Mouse (Mus musculus) left cerebral cortex, postnatal 25 days (tissue): ENCODE results near the gene D10Jhu81e. TPM values are rescaled to one million over a fixed set of nuclear protein-coding genes. Genes with fewer than 3 reads are reported as not detected.
A peak's percentile ranks its signal among the peaks of the same experiment; 100 is the strongest.

Experiments used
- DNase-seq, 2 experiments: peaks; one replicate each; pipeline ENCODE4 v3.0.0; 2022; ENCODE audit warnings: low spot score in 2 of 2, mixed read lengths in 1 of 2
- intact Hi-C: fragments of 180-260 bp; cut with DNase I; formaldehyde crosslinking; loops from one replicate; pipeline ENCODE4 v1.15.1; 2025
- total RNA-seq, 2 experiments: library from RNA; stranded (reverse); gene quantifications; 2 replicates each; pipeline ENCODE4 v1.2.3; 2021

The D10Jhu81e gene
- total RNA-seq, 2 experiments from 2014 or later, result 106 to 109 TPM

DNA sequence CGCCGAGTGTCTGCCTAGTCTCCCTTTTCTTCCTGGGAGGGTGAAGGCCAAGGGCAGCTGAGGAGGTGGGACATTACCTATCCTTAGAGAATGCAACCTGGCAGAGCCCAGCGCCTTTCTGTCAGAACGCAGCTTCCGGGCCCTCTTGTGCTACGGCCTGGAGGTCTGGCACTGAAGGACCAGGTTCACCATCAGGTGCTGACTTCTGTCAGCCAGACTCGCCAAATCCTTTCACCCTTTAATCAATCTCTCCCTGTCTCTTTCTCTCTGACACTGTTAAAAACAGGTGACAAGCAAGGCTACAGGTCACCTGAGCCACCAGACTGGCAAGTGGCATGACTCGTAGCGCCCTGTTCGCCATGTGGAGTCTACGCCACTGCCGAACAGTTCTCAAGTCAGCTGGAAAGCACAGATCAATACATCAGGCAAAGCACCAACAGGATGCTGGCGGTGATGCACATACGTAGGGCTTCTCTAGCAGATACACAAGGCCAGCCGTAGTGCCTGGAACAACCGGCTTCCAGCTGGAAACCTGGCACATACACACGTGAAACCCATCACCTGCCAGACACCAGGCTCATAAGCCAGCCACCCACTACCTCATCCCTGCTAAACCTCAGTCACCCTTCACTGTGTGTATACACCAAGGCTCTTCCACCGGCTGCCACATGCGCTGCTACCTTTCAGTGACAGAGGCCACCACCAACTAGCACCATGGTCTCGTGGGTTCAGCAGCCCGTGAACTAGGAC is 4.2 kb downstream of the D10Jhu81e start:
- DNase-seq, result no peak
- intact Hi-C loops, result no loop called here

DNA sequence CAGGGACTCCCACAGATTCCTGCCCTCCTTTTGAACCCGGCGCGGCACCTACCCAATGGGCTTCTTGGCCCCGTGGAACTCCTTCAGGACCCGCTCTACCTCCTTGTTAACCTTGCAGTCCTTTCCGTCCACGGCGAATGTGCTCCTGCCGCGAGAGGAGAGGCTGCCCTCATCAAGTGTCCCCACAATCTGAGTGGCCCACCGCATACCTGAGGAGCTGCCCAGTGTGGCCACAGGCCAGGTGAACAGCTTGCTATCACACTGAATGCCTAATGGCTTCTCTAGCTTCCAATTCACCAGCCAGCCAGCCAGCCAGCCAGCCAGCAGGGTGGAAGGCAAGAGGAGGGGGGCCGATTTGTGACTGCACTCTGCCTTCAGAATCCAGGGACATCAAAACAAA is 4.8 kb downstream of the D10Jhu81e start:
- intact Hi-C loops, result no loop called here
- no peak for DNase-seq

DNA sequence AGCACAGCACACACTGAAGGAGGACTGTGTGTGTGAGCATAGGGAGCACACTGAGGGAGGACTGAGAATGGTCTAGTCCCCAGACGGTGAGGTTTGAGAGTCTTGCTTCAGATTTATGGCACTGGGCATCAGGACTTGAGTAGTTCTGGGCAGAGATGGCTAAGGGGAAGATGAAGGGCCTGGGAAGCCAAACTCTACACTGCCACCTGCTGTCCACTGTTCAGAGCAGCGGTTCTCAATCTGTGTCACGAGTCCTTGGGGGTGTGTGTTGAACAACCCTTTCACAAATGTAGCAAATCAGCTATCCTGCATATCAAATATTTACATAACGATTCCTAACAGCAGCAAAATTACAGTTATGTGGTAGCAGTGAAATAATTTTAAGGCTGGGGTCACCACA is 5.7 kb downstream of the D10Jhu81e start:
- peak; percentile 65 to 74 for DNase-seq
- intact Hi-C loops, result no loop called here

DNA sequence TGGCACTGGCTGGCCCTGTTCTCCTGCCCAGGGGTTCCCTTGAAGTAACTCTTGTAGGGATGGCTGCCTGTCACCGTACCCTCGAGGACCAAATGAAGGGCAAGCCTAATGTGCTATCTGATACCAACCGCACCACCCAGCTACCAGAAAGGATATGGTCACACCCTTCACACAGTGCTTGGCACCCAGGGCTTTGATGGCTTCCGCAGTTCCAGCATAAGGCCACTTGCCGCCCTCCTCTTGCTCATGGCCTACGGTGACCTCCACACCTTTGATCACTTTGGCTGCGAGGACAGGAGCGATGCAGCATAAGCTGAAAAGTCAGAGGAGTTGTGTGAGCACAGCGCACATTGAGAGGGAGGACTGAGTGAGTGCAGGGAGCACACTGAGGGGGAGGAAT is 6.3 kb downstream of the D10Jhu81e start:
- intact Hi-C loops, result no loop called here

DNA sequence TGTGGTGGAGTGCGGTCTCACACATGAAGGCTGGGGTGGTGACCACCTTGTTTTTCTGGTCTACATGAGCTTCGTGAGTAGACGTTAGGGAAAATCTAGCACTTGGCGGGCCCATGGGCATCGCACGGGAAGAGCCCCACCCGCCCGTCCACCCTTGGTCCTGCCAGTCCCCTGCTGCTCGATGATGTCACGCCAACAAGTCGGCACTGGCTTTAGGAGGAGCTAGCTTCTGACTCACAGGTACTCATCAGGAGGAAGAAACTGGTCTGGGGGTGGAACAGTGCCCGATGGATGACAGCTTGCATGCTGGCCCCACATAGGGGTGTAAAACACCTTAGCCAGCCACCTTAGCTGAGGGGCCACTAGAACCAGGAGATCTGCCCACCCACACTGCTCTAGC is 6.9 kb downstream of the D10Jhu81e start:
- intact Hi-C loops, result no loop called here

More for the DNA sequence above, 6.3 kb downstream of the D10Jhu81e start:
- DNase-seq, result no peak

DNA sequence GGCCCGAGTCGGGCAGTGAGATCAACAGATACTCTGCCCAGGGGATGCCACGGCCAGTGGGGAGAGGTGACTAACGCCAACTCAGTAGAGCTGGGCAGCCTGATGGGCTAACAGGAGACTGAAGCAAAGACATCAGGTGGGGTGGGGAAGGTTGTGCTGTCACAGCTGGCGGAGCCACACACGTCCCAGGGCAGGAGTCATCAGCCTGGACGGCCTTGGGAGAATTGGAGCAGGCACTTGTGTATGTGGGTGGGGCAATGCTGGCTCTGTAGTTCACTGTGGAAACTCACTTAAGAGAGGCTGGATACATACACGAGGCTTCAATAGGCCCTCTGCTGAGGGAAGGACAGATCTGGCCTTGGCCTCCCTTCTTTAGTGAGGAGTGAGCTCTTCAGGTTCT is 8.5 kb downstream of the D10Jhu81e start:
- no peak for DNase-seq

More for the DNA sequence above, 6.9 kb downstream of the D10Jhu81e start:
- DNase-seq, result no peak

DNA sequence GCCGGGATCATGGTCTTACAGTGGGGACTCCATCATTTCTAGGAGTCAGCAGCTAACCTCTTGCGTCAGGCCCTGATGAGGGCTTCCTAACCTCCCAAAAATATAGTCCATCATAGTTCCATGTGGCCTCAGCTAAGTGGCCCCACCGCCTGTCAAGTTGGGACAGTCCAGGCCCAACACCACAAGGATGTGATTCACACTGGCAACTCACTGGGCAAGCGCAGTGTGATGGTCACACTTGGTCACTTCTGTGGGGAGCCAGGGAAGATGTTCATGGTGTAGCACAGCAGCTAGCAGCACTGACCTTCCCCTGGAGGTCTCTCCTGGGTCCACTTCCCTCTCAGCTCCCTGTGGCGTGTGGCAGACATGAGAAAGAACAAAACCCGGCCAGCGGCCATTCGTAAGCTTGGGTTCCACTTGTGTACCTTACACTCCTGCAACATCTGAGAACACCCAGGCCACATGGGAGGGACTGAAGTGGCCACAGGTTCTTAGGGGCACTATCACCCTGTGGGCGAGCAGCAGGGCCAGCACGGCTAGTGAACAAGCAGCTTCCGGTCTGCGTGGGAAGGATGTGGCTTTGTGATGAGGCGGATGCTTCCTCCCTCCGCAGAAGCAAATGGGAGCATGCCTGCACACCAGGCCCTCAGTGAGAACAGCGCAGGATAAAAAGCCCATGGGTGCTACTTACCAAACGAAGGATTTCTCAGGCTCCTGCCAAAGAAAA is 9.1 kb downstream of the D10Jhu81e start:
- intact Hi-C loops, result loop anchor here (1.0 kb wide), 2 partner anchors 91 to 129 kb away; partner anchors contain the start of gene Icosl
- no peak for DNase-seq

More for the DNA sequence above, 8.5 kb downstream of the D10Jhu81e start:
- intact Hi-C loops, result no loop called here

DNA sequence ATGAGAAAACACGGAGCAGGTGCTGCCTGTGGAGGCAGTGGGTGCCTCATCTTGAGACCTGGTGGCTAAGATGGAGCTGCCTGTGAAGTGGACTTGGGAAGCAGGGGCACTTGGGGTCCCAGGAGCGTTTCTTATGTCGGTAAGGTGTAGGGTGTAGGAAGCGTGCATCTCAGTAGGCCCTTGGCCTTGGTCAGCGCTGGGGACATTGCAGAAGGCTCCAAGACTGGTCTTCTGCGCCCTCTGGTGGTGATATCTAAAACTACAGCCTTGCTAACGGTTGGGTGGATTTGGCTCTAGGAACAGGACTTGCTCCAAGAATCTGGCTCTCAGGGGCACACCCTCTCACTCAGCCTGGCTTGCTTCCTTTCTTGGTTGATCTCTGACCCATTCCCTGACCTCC is 9.7 kb downstream of the D10Jhu81e start:
- intact Hi-C loops, result loop anchor here (1.0 kb wide), 2 partner anchors 91 to 129 kb away; partner anchors contain the start of gene Icosl
- DNase-seq, result peak; percentile 86 to 88

DNA sequence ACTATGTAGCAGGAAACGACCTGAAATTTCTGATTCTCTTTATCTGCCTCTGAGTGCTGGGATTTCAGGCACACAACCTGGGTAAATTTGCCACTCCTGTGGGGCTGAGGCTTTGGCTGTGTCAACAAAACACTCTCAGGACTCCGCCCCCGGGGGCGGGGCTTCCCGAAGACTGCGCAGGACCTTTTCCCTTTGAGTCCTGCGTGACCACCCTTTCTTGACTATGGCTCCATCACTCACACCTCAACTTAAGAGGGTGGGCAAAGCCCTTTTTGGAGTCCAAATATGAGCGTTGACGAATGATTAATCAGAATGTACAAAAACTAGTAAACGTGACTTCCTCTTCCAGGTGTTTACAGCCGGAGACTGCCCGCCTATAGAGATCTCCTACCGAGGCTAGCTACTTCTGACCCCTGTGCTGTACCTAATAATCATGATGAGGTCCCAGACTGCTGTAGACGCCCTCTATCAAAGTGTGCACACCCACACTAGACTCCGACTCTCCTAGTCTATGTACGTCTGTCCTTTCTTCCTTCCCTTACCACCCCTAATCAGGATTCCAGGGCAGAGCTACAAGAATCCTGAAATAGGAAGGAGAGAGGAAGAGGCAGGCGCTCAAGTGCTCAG is 10.2 kb downstream of the D10Jhu81e start:
- intact Hi-C loops, result no loop called here
- peak; percentile 51 to 52 for DNase-seq

DNA sequence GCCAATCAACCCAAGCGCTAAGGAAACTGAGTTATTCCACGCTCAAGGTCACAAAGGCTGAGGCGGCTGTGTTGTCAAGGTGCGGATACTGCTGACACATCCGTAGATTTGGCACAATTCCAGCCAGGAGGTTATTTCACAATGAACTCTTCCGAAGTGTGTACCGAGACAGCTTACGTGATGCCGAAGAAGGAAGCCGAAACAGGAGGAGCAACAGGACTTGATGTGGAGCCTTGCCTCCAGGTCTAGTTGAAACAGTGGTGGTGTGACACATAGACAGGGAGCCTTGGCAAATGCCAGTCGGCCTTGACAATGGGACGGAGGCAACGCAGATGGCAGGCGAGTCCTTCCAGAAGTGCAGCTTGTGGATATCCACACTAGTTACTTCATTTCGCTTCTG is 11.5 kb downstream of the D10Jhu81e start:
- no peak for DNase-seq
- intact Hi-C loops, result no loop called here

DNA sequence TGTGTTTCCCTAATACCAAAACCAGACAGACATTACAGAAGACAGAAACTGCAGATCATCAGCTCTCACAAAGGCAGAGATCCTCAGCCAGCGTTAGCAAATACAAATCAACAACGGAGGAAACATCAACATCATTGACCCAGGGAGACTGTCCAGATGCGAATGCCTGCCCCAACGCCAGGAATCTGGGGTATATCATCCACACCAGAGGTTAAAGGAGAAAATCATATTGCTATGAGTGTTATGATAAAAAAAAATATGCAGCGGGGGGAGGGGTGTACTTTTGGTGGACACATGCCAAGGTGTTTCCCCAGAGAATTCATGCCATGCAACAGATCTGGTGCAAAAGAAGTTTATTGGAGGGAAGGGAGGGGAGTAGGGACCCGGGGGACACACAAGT is 12.7 kb downstream of the D10Jhu81e start:
- no peak for DNase-seq
- intact Hi-C loops, result no loop called here

DNA sequence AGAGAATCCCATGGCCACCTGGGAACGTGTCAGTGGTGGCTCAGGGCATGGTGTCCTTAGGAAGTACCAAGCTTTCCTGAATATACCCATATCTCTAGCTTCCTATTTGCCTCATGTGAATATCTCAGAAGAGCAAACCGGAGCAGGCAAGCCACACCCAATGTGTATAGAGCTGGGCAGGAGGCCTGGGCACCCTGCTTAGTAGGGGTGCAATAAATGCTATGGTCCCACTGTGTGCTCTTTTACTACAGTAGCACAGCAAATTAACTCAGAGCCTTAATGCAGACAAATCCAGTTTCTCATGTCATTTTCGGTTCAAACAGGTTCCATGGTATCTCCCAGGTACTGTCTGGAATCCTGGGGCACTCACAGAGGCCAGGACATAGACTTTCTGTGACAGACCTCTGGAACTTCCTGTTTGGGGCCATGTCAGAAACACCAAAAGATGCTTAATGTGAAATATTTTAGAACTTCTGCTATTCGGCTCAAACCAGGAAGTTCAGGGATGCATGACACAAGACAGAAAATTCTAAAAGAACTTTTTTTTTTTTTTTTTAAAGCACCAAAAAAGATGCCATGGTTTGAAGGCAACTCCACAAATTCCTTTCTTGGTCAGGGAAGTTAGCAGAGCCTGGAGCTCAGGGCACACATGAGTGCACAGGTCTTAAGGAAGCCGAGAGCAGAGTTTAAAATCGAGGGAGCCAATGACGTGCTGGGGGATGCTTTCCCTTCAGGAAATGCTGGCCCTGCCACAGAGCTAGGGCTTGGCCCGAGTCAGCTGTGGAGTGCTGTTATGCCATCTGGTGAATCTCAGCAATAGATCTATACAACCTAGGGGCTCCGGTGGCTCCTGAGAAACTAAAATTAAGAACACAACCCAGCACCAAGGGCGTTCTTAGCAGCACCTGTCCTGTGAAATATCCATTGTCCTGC is 20.5 kb downstream of the D10Jhu81e start:
- intact Hi-C loops, result no loop called here
- no peak for DNase-seq

DNA sequence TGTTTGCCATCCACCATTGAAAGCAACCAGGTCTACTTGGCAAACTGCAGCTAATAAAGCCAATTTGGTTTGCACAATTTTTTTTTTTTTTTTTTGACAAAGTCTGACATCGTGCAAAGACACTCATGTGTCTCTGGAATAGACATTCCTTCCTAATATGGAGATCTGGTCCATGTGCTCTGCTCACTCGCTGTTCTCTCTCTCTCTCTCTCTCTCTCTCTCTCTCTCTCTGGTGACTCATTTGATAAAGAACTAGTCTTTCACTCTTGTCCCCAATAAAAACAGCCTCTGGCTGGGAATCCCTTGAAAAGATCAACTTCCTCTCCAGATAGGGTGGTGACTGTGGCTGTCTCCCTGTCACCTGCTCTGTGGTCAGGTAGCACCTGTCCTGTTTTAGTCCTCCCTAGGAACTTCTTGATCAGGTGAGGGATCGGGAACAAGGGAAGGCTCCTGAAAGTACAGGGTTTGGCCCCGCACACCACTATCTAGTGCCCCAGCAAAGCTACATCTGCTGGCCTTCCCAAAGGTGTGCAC is 21.6 kb downstream of the D10Jhu81e start:
- DNase-seq, result no peak
- intact Hi-C loops, result no loop called here

DNA sequence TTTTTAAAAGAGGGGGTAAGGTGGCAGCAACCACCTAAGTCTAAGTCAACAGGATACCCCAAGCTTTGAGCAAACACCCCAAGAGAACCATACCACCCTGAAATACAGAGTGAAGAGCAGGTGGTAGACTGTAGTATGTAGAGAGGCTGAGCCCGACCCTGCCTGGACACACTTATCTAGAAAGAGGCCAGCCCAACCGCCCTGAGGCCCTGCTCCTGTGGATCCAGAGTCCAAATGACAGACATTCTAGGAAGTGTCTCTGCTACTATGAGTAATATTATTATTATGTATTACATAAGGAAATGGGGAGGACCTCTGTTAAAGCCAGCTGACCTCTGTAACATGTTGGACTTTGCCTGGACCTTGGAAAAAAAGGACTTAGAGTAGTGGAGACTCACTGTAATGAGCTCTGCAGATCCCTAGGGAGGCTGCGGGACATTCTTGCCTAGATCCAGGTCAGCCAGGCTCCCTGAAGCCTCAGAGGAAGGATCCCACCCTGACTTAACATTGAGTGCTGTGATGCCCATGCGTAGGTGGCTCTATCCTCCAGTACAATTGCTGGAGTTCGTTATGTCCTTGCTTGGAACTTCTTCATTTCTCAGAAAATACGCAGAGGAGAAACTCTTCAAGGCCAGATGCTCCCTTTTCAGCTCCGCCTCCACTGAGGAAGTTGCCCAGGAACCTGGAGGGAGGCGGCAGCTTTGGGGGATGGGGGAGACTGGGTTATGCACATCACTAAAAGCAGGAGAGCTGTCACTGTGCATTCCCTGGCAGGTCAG is 25.7 kb downstream of the D10Jhu81e start:
- intact Hi-C loops, result no loop called here
- DNase-seq, result peak; percentile 48 to 89

DNA sequence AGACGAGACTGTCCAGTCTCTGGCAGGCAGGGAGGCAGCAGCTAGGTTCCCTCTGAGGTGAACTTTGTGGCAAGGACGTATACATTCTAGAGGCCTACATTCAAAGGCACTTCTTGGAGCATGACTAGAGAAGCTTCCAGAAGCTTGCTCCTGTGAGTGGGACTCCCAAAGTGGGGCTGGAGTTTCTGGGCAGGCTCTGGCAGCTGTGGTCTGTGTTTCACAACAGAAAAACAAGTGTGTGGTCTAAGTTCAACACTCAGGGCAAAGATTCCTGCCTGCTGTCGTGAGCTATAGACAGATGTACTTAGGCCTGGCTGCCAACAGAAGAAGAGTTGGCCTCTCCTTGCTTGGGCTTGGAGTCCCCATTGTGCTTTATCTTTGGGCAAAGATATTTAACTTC is 28.7 kb downstream of the D10Jhu81e start:
- intact Hi-C loops, result no loop called here

DNA sequence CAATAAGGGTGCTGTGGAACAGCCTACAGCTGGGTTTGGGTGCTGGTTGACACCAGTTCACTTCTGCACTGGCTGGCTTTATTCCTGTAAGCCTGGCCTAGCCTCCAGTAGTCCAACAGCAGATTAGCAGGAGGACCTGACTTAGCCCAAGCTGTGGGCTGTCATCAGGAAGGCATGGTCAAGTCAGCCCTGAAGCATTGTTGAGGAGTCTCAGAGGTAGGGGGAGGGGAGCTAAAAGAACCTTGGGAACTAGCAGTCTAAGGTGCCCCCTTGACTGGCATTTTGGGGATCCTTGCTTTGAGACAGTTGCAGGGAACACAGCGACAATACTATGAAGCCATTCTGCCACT is 29.4 kb downstream of the D10Jhu81e start:
- intact Hi-C loops, result no loop called here
- DNase-seq, result no peak

More for the DNA sequence above, 28.7 kb downstream of the D10Jhu81e start:
- DNase-seq, result no peak

DNA sequence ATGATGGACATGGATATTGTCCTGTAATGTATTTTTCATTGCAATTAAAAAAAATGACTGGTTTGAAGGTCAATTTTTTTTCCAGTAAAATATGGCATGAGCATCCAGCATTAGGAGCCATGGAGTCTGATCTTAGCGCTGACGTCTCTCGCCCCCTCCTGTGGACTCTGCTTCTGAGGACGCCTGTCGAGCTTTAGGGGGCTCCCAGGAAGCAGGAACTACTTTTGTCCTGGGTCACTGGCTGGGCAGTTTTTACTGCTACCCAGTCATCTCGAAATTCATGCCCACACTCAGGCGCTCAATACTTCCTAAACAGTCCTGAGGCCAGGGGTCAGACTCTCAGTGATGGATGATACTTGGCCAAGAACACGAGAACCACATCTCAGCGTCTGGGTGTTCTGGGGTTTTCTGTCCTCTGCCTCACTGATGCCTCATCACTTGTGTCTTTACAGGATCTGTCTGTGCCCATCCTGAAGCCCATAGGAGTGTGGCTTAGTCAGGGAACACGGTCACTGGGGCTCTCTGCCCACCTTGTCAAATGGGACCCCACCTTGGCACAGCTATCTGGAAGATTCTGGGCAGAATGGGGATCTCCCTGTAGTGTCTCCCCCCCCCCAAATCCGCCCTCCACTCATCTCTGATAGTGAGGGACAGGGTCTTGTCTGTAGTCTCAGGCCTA is 29.9 kb downstream of the D10Jhu81e start:
- intact Hi-C loops, result no loop called here
- no peak for DNase-seq
